Mouse (Mus musculus) ES-Bruce4 (cell line): Measurements from ENCODE around the gene Capn15.

ENCODE experiments used
- CTCF ChIP-seq: IDR thresholded peaks from one replicate; pipeline ENCODE4 v1.8.1; 2011; ENCODE audit warnings: low read depth, low read length
- POLR2A ChIP-seq: IDR thresholded peaks from one replicate; pipeline ENCODE4 v1.8.1; 2011; ENCODE audit warnings: low read length; ENCODE audit not compliant: insufficient read depth

- no peak for TF ChIP-seq CTCF
- no peak for TF ChIP-seq POLR2A
Measured at GRCm38 (mm10) chr17:25946349-25946748, 39.2 kb downstream of the Capn15 start.
